Mouse (Mus musculus) liver, adult 2 months (tissue): ENCODE data around the gene Dlg2.

Experiments used
- CTCF ChIP-seq: fragments of 200-500 bp; IDR thresholded peaks from 2 replicates; pipeline ENCODE4 v1.5.1; 2011; ENCODE audit warnings: low read depth, low read length, control low read depth
- POLR2A ChIP-seq: fragments of 200-500 bp; IDR thresholded peaks from 2 replicates; pipeline ENCODE4 v1.6.1; 2011; ENCODE audit warnings: low read length, control low read depth; ENCODE audit not compliant: insufficient read depth; ENCODE audit errors: extremely low read depth

GRCm38 (mm10) chr7:91218321-91218987 lies 742.0 kb downstream of the Dlg2 start:
- TF ChIP-seq CTCF (no peak), POLR2A (no peak)
